Mouse (Mus musculus) lung, embryonic 14.5 days (tissue): ENCODE measurements around the gene Ablim1. TPM values are rescaled to one million over a fixed set of nuclear protein-coding genes. Genes with fewer than 3 reads are reported as not detected.
A peak's percentile ranks its signal among the peaks of the same experiment; 100 is the strongest.

Source experiments
- ATAC-seq: fragments of 200-750 bp; cut with Nextera tagmentation; 2 replicates; pipeline ENCODE4 v1.8.0; 2017; ENCODE audit warnings: mild to moderate bottlenecking, moderate TSS enrichment, moderate library complexity; ENCODE audit not compliant: insufficient read depth
- DNase-seq: peaks from one replicate; pipeline ENCODE4 v3.0.0-alpha.2; 2015
- H3K27ac ChIP-seq: fragments of 300-500 bp; sonication (generic); 2 replicates; pipeline ENCODE4 v1.5.1; 2014; ENCODE audit warnings: low read depth, mild to moderate bottlenecking, moderate library complexity
- H3K27me3 ChIP-seq: fragments of 300-500 bp; sonication (generic); 2 replicates; pipeline ENCODE4 v1.6.1; 2014; ENCODE audit warnings: low read length, control low read depth; ENCODE audit not compliant: insufficient read depth
- H3K36me3 ChIP-seq: fragments of 300-500 bp; sonication (generic); 2 replicates; pipeline ENCODE4 v1.6.1; 2014; ENCODE audit warnings: control low read depth; ENCODE audit not compliant: insufficient read depth
- H3K4me1 ChIP-seq: fragments of 300-500 bp; sonication (generic); 2 replicates; pipeline ENCODE4 v1.6.1; 2014; ENCODE audit warnings: antibody characterized with exemption, control low read depth; ENCODE audit not compliant: insufficient read depth
- H3K4me2 ChIP-seq: fragments of 300-500 bp; sonication (generic); 2 replicates; pipeline ENCODE4 v1.6.1; 2014; ENCODE audit warnings: mild to moderate bottlenecking
- H3K4me3 ChIP-seq: fragments of 300-500 bp; sonication (generic); 2 replicates; pipeline ENCODE4 v1.5.1; 2014; ENCODE audit warnings: low read depth, low read length
- H3K9ac ChIP-seq: fragments of 300-500 bp; sonication (generic); 2 replicates; pipeline ENCODE4 v1.6.1; 2014
- H3K9me3 ChIP-seq: fragments of 300-500 bp; sonication (generic); 2 replicates; pipeline ENCODE4 v1.6.1; 2016; ENCODE audit warnings: low read depth, low read length, control low read depth
- CTCF ChIP-seq: IDR thresholded peaks from 2 replicates; pipeline ENCODE4 v1.5.1; 2016; ENCODE audit warnings: antibody characterized with exemption, low read depth
- WGBS: fragments of 180-500 bp; shearing (Covaris S2); extraction: QIAGEN DNeasy Blood & Tissue Kit; methylation state at CpG from one replicate; pipeline ENCODE4 v1.1.7; 2014; 5-methylcytosine and 5-hydroxymethylcytosine counted together
- polyA plus RNA-seq: library from polyadenylated mRNA; unstranded; fragments of >200 nt; fragmentation: Nextera tagmentation; extraction: Ambion mirVana; gene quantifications from 2 replicates; pipeline ENCODE4 v1.2.1, GENCODE M21; 2014

Gene Ablim1
- polyA plus RNA-seq, 1 experiment from 2014 or later = 39.9 TPM

DNA sequence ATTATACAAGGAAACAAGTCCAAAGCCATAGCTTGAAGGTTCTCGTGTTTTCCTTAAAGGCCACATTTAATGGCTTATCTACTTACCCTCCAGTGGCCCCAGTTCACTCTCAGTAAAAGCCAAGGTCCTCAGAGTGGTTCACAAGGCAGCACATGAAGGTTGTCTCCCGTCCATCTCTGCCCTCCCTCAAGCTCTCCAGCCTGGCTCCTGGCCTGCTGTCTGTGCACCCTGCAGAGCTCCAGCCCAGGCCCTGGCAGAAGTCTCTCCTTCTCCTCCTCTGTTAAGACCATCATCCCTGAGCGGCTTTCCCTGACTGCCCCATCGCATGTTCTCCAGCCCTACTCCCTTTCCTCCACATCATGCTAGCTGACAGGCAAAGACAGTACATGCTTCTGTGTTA is 20.4 kb downstream of the Ablim1 start:
- WGBS = 79% methylated on average over 4 of the region's 4 CpGs
- H3K36me3 ChIP-seq = no peaks in the 10 kb centered on the region
- H3K27ac ChIP-seq = no peak overlapping the region
- no peaks in the 10 kb centered on the region for H3K9me3 ChIP-seq
- H3K9ac ChIP-seq = no peak overlapping the region
- TF ChIP-seq CTCF = no peak
- no peak for ATAC-seq
- DNase-seq = no peak
- no peaks in the 10 kb centered on the region; the same call in 1 of the 2 replicates for H3K4me1 ChIP-seq
- H3K4me3 ChIP-seq = no peak overlapping the region
- H3K27me3 ChIP-seq = no peaks in the 10 kb centered on the region
- no peak overlapping the region for H3K4me2 ChIP-seq

DNA sequence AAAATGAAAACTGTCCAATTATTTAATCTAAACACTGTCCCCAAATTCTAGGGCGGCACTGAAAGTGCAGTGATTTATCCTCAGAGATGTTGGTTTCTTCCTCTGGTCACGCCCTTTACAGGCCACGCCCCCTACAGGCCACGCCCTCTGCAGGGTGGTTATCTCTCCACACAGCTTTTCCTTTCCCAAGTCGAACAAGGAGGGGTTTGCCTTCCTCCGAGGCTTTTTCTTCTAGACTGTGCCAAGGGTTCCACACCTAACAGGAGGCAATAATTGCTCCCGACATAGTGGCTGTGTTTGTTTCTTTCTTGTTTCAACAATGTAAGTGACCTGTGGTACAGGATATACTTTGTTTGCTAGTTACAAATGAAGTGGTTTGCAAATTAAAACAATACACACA is 21.0 kb downstream of the Ablim1 start:
- Histone ChIP-seq H3K36me3 (no peaks in the 10 kb centered on the region), H3K9me3 (no peaks in the 10 kb centered on the region), H3K4me2 (no peak overlapping the region), H3K27me3 (no peaks in the 10 kb centered on the region), H3K9ac (no peak overlapping the region), H3K4me1 (no peaks in the 10 kb centered on the region; the same call in 1 of the 2 replicates), H3K27ac (no peak overlapping the region), H3K4me3 (no peak overlapping the region)
- DNase-seq (peak; percentile 71), ATAC-seq (0 out of 2 replicates have a peak, but pooled peaks have one; percentile 17)
- no peak for TF ChIP-seq CTCF
- WGBS = 24% methylated on average over 7 of the region's 7 CpGs

DNA sequence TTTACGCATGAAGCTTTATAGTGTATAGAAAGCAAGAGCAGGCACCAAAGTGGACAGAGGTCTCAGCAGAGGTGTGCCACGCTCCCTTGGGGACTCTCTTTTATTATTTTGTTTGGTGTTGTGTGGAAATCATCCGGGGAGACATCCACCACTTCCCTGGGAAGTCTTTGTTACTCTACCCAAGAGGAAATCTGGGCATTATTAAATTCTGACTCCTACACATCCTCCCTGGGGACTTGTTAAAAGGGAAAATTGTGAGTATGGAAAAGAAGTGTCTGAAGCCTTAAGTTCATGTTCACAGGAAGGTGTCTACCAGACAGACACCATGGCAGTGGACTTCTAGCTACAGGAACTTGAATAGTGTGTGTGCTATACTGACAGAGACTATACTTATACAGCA is 31.4 kb downstream of the Ablim1 start:
- Histone ChIP-seq H3K4me3 (no peak overlapping the region), H3K9me3 (no peaks in the 10 kb centered on the region), H3K9ac (no peak overlapping the region), H3K27me3 (no peaks in the 10 kb centered on the region), H3K4me2 (no peak overlapping the region), H3K36me3 (no peaks in the 10 kb centered on the region), H3K4me1 (no peaks in the 10 kb centered on the region), H3K27ac (no peak overlapping the region)
- 70% methylated on average over 3 of the region's 3 CpGs for WGBS
- ATAC-seq (no peak), DNase-seq (no peak)
- TF ChIP-seq CTCF = no peak

GRCm38 (mm10) chr19:57282642-57283041 is 32.1 kb downstream of the Ablim1 start:
- H3K9me3 ChIP-seq = no peaks in the 10 kb centered on the region
- no peak overlapping the region for H3K4me3 ChIP-seq
- no peak for DNase-seq
- peaks cover 4% of the 10 kb centered on the region; the same call in 1 of the 2 replicates for H3K4me1 ChIP-seq
- ATAC-seq = no peak
- H3K27ac ChIP-seq = no peak overlapping the region
- H3K4me2 ChIP-seq = no peak overlapping the region
- no peaks in the 10 kb centered on the region for H3K27me3 ChIP-seq
- H3K9ac ChIP-seq = no peak overlapping the region
- 37% methylated on average over 5 of the region's 5 CpGs for WGBS
- H3K36me3 ChIP-seq = no peaks in the 10 kb centered on the region
- no peak for TF ChIP-seq CTCF

DNA sequence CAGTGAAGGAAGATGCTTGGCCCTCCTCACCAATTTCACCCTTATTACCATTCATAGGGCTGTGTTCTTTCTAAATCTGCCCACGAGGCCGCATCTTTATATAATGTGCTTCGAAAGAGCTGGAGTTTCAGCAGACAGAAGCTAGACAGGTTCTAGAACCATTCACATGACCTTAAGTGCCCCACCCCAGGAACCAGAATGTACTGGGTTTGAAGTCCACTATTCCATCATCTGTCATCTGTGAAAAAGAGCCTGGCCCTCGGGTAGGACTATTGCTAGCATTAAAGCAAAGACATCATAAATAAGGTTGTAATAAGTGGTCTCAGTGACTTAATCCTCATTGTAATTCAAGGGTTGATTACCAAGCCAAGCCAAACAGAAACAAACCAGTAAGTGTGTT is 35.1 kb downstream of the Ablim1 start:
- no peaks in the 10 kb centered on the region for H3K27me3 ChIP-seq
- H3K27ac ChIP-seq = no peak overlapping the region
- WGBS = 84% methylated on average over 4 of the region's 4 CpGs
- H3K9ac ChIP-seq = no peak overlapping the region
- DNase-seq = no peak
- H3K4me1 ChIP-seq = peaks cover 22% of the 10 kb centered on the region
- H3K4me2 ChIP-seq = no peak overlapping the region
- H3K4me3 ChIP-seq = no peak overlapping the region
- H3K36me3 ChIP-seq = no peaks in the 10 kb centered on the region
- no peak for TF ChIP-seq CTCF
- H3K9me3 ChIP-seq = no peaks in the 10 kb centered on the region
- no peak for ATAC-seq

GRCm38 (mm10) chr19:57278263-57278662 is 36.5 kb downstream of the Ablim1 start:
- no peak for TF ChIP-seq CTCF
- H3K9me3 ChIP-seq = no peaks in the 10 kb centered on the region
- H3K4me2 ChIP-seq = no peak overlapping the region
- no peak overlapping the region for H3K27ac ChIP-seq
- H3K36me3 ChIP-seq = no peaks in the 10 kb centered on the region
- 67% methylated on average over 8 of the region's 8 CpGs for WGBS
- no peak for ATAC-seq
- H3K4me1 ChIP-seq = peaks cover 24% of the 10 kb centered on the region
- no peak overlapping the region for H3K9ac ChIP-seq
- no peaks in the 10 kb centered on the region for H3K27me3 ChIP-seq
- H3K4me3 ChIP-seq = no peak overlapping the region
- no peak for DNase-seq

DNA sequence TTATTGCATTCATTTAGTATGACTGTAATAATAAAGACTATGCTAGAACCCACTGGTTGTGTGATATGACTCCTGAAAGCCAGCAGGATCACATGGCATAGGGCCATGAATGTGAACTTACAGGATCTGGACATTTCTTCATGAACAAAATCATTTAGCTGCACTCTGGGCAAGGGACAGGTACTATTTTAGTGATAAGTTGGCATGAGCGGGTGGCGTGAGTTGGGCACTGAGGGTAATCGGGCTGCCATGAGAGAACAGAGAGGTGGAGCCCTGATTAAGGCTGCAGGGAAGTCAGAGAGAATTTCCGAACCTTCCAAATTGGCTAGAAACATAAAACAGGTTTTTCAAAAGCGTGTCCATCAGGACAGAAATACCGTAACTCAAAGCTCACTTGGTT is 37.7 kb downstream of the Ablim1 start:
- Histone ChIP-seq H3K27me3 (no peaks in the 10 kb centered on the region), H3K9ac (no peak overlapping the region), H3K4me3 (no peak overlapping the region), H3K4me1 (peaks cover 24% of the 10 kb centered on the region), H3K9me3 (no peaks in the 10 kb centered on the region), H3K4me2 (no peak overlapping the region), H3K27ac (no peak overlapping the region), H3K36me3 (no peaks in the 10 kb centered on the region)
- no peak for DNase-seq
- ATAC-seq = no peak
- 83% methylated on average over 6 of the region's 6 CpGs for WGBS
- no peak for TF ChIP-seq CTCF
